Mouse (Mus musculus): Measurements from ENCODE around the gene Zfp867. TPM values are rescaled to one million over a fixed set of nuclear protein-coding genes. Genes with fewer than 3 reads are reported as not detected.

Gene Zfp867
- polyA plus RNA-seq, 1 experiment = 0.46 TPM

DNA sequence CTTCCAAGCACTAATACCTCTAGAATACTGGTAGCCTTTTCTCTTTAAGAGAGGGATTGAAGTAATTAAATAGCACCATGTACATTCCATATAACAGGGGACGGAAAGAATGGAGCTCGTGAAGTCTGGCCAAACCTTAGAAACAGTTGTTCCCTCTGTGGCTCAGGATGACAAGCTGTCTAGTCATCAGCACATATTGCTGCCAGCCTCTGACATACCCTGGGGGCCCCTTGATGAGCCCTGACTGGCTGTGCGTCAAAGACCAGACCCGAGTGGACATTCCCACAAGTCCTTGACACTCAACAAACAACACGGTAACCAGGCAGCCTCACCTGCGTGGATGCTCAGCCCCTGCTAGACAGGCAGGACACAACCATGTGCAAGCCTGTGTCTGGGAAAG is 60.2 kb downstream of the Zfp867 start:
- WGBS = 78% methylated on average over 6 of the region's 6 CpGs
- no peak for DNase-seq (ENCODE audit: low read depth, low spot score)

Other genes with a start within 250 kb of the Zfp867 start
- gene Arf1, start 244.2 kb downstream of the Zfp867 start, polyA plus RNA-seq (2012; rRNA removed) = 693 and 778 TPM in 2 replicates
- not detected in 2 replicates for gene Wnt3a, start 181.7 kb downstream of the Zfp867 start, polyA plus RNA-seq (2012; rRNA removed)
- 1.0 and 1.4 TPM in 2 replicates for gene Wnt9a, start 165.5 kb downstream of the Zfp867 start, polyA plus RNA-seq (2012; rRNA removed)
- gene Prss38, start 96.8 kb downstream of the Zfp867 start, polyA plus RNA-seq (2012; rRNA removed) = not detected in 2 replicates
- gene Jmjd4, start 22.4 kb downstream of the Zfp867 start, polyA plus RNA-seq (2012; rRNA removed) = 3.8 and 4.9 TPM in 2 replicates
- 21.6 and 21.7 TPM in 2 replicates for gene Snap47, start 21.3 kb downstream of the Zfp867 start, polyA plus RNA-seq (2012; rRNA removed)
- gene Zkscan17, start 54.3 kb upstream of the Zfp867 start, polyA plus RNA-seq (2012; rRNA removed) = 6.1 and 6.6 TPM in 2 replicates
- gene Nlrp3, start 69.1 kb upstream of the Zfp867 start, polyA plus RNA-seq (2012; rRNA removed) = 0.30 and 0.43 TPM in 2 replicates
- gene Olfr222, start 103.8 kb upstream of the Zfp867 start, polyA plus RNA-seq (2012; rRNA removed) = not detected in 2 replicates
- gene Olfr223, start 120.8 kb upstream of the Zfp867 start, polyA plus RNA-seq (2012; rRNA removed) = not detected in 2 replicates
- 59.1 and 72.2 TPM in 2 replicates for gene Mprip, start 188.8 kb upstream of the Zfp867 start, polyA plus RNA-seq (2012; rRNA removed)

All from large intestine, adult 2 months (tissue).